In genomic region chr4:94454857-94455256, GRCm38 (mm10) we compare ENCODE assay signal across 11 mouse cellular contexts.
"Had no signal": no experiment of that assay in that cellular context is flagged by ENCODE, and none has a peak within 500 bp of the region (broad histone marks: within the 10 kb centered on the region; RNA-seq: fewer than 3 reads in every experiment).

No protein-coding gene starts in this region.

- ATAC-seq: intestine, postnatal 0 days; midbrain, embryonic 15.5 days had no signal

- DNase-seq: kidney, adult 2 months; kidney, postnatal 25 days; layer of hippocampus, adult 9-11 months; liver, embryonic 13.5 days; lung, adult 2 months; lung, postnatal 14 days; spleen, adult 18-20 months; thymus, adult 18-20 months; thymus, postnatal 36 days had no signal
